Mouse (Mus musculus): ENCODE measurements around the gene Psmc6. TPM values are rescaled to one million over a fixed set of nuclear protein-coding genes. Genes with fewer than 3 reads are reported as not detected.

The Psmc6 gene
- total RNA-seq, 2 experiments from 2014 or later, result 109 to 111 TPM

GRCm38 (mm10) chr14:45328072-45328713 is 1.4 kb upstream of the Psmc6 start:
- intact Hi-C loops (cut with DNase I), result loop anchor here (10.0 kb wide), 1 partner anchor 447 kb away; no protein-coding TSS in a partner anchor
- DNase-seq (ENCODE audit: extremely low spot score in 1 of 2, low spot score in 2 of 2), result no peak

GRCm38 (mm10) chr14:45329018-45329588 is 485 bp upstream of the Psmc6 start:
- DNase-seq (ENCODE audit: extremely low spot score in 1 of 2, low spot score in 2 of 2), result no peak
- intact Hi-C loops (cut with DNase I), result loop anchor here (10.0 kb wide), 1 partner anchor 446 kb away; no protein-coding TSS in a partner anchor

- intact Hi-C loops (cut with DNase I), result no loop called here
- peak; percentile 89 to 97 for DNase-seq (ENCODE audit: extremely low spot score in 1 of 2, low spot score in 2 of 2)
Observed at GRCm38 (mm10) chr14:45350931-45351859, 21.6 kb downstream of the Psmc6 start, which contains the start of gene Styx. TSS of gene Styx (plus strand) at chr14:45351093.

DNA sequence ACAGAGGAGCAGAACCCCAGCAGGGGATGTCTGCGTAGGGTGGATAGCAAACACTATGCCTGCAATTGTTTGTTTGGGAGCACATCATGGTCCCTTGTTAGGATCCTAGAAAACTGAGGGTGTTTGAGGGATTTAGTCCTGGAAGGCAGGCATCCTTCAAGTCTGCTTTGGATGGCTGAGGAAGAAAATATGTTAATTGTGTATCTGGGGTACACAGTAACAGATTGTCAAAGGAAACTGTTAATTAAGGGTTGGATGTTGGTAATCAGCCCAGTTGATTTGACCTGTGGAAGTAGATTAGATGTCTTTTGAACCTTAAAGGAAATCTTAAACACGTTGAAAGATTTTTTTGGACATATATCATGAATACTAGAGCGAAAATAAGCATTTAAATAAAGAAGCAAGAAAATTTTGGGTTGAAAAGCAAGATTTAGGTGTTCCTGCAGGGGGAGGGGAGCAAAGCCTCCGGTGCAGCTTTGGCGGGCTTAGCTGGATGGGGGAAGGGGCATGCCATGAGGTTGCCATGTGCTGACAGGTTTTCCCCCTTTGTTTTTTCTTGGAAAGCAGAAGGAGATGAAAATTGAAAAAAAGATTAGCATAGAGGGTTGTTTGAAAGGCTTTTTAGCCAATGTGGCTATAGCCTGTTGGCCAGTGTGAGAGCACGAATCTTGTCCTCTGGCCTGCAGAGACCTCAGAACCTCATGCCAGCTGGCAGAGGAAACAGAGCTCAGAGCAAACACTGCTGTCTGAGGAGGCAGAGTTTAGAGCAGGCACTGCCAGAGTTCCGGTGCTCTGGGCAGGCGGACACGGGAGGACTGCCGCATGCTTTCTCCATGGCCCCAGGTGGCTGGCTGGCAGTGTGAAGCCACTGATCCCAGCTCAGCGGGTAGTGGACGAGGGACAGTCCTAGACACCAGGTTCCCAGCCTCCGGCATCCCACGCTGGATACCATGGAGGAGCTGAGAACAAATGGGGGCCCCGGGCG is 34.9 kb downstream of the Psmc6 start:
- peak in 1 of 2 experiments; percentile 35 for DNase-seq (ENCODE audit: extremely low spot score in 1 of 2, low spot score in 2 of 2)
- intact Hi-C loops (cut with DNase I), result no loop called here

- no peak for DNase-seq (ENCODE audit: extremely low spot score in 1 of 2, low spot score in 2 of 2)
- intact Hi-C loops (cut with DNase I), result no loop called here
Observed at GRCm38 (mm10) chr14:45365196-45365587, 35.6 kb downstream of the Psmc6 start.

- DNase-seq (ENCODE audit: extremely low spot score in 1 of 2, low spot score in 2 of 2), result no peak
- intact Hi-C loops (cut with DNase I), result no loop called here
Observed at GRCm38 (mm10) chr14:45378771-45379170, 49.2 kb downstream of the Psmc6 start.

- DNase-seq (ENCODE audit: extremely low spot score in 1 of 2, low spot score in 2 of 2), result no peak
- intact Hi-C loops (cut with DNase I), result no loop called here
Observed at GRCm38 (mm10) chr14:45380756-45381155, 51.2 kb downstream of the Psmc6 start.

DNA sequence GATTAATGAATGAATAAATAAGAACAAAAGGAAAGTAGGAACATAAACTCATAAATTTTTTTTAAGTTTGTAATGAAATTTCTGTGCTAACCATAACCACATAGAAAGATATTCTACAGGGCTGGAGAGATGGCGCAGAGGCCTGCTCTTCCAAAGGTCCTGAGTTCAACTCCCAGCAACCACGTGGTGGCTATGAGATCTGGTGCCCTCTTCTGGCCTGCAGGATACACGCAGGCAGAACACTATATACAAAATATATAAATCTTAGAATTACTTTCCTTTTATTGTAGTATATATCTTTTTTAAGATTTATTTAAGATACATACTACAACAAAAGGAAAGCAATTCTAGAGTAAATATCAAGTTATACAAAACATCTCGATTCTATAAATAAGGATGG is 53.3 kb downstream of the Psmc6 start:
- intact Hi-C loops (cut with DNase I), result no loop called here
- DNase-seq (ENCODE audit: extremely low spot score in 1 of 2, low spot score in 2 of 2), result no peak

DNA sequence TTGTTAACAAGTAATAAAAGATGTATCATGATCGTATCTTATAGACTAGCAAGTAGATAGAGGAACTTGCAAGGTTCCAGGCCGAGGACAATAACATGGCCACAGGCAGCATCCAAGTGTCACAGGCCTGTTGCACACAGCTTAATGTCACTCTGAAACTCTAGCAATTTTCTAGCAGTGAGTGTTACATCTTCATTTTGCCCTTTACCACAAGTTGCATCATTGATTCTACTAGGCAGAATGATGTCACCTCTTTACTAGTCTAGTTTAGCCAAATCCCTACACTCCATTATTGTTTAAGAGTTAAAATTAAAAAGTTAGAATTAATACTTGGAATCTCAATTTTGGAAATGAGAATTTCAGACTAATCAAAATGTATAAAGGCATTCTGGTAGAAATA is 56.0 kb downstream of the Psmc6 start:
- DNase-seq (ENCODE audit: extremely low spot score in 1 of 2, low spot score in 2 of 2), result no peak
- intact Hi-C loops (cut with DNase I), result no loop called here

DNA sequence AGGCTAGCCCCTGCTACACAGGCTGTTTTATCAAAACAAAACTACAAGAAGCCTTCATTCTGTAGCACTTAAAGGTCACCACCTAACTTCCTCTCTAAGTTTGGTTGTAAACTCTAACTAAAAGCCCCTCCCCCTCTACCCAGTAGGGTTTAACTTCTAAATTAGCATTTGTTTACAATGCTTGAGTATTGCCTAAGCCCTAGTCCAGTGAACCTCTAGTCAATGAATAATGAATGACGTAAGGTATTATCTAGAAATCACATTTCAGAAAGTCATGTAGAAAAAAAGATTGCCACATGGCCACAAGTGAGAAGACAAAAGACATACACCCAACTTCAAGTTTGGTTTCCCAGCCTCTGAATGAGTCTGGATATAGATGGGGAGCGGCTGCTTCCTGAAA is 57.9 kb downstream of the Psmc6 start:
- DNase-seq (ENCODE audit: extremely low spot score in 1 of 2, low spot score in 2 of 2), result no peak
- intact Hi-C loops (cut with DNase I), result no loop called here

DNA sequence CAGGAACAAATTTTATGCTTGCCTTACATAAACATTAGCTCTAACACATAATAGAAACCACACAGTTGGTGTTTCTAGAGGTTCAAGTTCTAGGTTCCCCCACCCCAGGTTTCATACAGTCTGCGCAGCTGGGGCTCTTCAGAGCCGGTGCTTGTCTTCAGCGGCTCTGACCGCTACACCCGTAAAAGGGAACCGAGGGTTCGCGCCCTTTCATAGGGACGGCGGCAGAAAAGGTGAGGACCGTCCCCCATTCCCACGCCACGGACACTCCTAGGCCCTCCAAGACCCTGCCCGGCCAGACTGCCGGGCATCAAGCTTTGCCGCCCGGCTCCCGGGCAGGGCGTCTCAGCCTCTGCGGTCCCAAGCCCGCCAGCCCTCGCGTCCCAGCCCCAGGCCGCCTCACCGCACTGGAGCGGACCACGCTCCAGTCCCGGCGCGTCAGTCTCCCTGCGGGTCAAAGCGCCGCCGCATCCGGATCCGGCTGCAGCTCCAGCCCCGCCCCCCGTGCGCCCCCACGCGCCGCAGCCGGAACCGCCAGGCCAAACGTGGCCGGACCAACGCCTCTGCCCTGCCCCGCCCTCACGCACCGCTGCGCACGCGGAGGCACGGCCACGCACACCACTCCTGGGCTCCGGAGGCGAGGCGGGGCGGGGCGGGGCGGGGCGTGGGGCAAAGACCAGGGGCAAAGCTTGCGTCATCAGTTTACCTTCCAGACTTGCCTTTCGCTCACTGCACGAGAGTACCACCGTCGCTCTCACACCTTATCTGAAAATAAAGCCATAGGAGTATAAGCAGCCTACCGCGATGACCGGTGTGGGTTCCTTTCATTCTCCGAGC is 59.0 kb downstream of the Psmc6 start:
- DNase-seq (ENCODE audit: extremely low spot score in 1 of 2, low spot score in 2 of 2), result peak; percentile 77 to 97
- intact Hi-C loops (cut with DNase I), result no loop called here

DNA sequence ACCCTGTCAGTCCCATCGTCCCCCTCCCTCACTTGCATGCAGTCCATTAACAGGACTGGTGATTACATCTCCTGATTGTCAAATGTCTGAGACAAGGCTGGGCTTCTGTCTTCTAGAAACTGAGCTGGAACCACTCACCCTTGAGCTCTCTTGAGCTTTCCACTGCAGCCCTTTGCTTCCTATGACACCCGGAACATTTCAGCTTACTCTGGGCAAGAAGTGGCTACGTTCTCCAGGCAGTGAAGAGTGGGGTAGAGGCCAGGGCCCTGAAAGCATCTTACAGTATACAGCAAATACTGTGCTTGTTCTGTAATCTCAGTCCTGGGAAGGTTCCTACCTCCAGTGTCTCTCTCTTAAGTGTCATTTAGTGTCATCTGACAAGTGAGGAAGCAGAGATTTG is 59.6 kb downstream of the Psmc6 start:
- DNase-seq (ENCODE audit: extremely low spot score in 1 of 2, low spot score in 2 of 2), result no peak
- intact Hi-C loops (cut with DNase I), result no loop called here

Other genes with a start within 250 kb of the Psmc6 start
- gene Gpr137c, start 110.1 kb upstream of the Psmc6 start, total RNA-seq (2021), result 10 to 100 TPM; 23.3 to 26.8 TPM
- 10 to 100 TPM; 68.2 to 68.5 TPM for gene Txndc16, start 109.5 kb upstream of the Psmc6 start, total RNA-seq (2021)
- gene Ero1l, start 11.0 kb upstream of the Psmc6 start, total RNA-seq (2021), result 10 to 100 TPM; 25.6 to 29.0 TPM
- 10 to 100 TPM; 15.2 to 22.0 TPM for gene Styx, start 21.3 kb downstream of the Psmc6 start, total RNA-seq (2021)
- 10 to 100 TPM; 13.0 to 16.3 TPM for gene Gnpnat1, start 75.1 kb downstream of the Psmc6 start, total RNA-seq (2021)
- gene Fermt2, start 200.3 kb downstream of the Psmc6 start, total RNA-seq (2021), result 10 to 100 TPM; 78.6 to 81.1 TPM